Mouse (Mus musculus): ENCODE measurements around the gene Trim10.

Gene Trim10

DNA sequence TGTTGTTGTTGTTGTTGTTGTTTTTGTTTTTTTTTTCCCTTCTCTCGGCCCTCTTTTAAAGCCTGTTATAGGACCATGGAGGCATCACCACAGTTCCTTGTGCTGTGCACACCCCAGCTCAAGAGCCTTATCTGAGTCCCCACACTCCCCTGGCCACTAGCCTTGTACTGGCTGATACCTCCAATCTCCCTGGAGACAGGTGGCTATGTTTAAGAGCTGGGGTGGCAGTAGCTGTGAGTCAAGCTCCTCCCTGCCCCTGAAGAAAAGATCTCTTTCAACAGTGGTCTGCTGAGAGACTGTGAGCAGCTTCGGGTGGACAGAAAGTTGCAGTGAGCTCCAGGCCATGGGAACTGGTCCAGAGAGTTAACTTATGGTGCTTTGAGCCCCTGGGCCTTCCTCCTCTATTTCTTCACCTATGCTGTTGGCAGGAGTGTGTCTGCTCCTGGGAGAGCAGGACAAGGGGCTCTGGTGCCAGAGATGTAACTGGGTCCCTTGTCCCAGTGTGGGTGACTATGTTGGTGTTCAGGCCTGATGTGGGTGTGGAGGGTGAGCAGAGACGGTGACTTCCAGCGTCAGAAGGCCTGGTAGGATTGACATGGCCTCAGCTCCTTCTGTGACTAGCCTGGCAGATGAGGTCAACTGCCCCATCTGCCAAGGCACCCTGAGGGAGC lies at the start of gene Trim10:
Trim10 (plus strand) TSS at position 291 of the 671 bp plus-strand sequence.
- no peak for DNase-seq (ENCODE audit: low spot score)

DNA sequence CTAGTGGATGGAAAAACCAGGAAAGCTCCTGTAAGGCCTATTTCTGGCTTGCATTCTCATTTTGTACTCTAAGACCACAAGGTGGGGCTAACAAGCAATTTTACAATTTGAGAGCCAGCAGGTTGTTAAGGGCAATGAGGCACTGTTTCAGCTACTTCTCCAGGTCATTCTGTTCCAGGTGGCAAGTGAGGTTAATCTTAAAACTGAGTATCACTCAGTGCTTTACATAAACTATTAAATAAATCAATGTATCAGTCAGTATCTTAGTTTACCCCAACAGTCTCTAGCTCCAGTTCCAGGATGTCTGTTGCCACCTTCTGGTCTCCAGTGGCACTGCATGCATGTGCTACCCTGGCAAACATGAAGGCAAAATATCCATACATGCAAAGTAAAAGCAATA lies 45.4 kb upstream of the Trim10 start:
- no peak for DNase-seq (ENCODE audit: low spot score)

DNA sequence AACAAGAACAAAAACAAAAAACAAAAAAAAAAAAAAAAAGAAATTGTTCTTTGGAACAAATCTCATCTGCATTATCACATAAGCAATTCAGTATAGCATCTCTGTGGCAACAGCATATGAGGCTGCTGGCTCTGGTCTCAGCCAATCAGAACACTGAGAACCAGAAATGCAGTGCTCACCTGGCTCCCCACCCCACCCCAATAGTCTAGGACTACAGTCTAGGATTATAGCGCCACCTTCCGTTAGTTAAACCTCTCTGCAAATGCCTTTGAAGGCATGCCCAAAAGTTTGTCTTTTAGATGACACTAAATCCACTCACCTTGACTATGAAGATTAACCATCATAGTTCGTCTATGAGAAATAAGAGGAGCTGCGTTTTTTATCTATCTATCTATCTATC lies 43.8 kb upstream of the Trim10 start:
- DNase-seq (ENCODE audit: low spot score): no peak

DNA sequence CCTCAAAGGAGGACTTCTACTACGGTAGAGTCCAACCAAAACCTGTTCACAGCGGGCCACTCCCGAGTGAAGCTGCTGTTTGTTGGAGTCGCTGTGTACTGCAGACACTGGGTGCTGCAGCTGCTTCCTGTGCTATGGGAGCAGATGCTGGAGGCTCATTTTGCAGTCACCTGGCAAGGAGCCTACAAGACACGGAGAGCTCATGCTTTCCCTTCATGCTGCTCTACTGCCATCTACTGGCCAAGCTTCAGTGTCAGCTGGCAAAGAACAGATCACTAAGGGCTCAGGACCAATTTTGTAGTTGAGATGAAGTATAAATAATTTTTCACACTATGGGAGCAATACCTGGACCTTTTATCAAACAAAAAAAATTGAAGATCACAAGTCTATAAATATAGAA lies 43.4 kb upstream of the Trim10 start:
- DNase-seq (ENCODE audit: low spot score): peak; percentile 87

DNA sequence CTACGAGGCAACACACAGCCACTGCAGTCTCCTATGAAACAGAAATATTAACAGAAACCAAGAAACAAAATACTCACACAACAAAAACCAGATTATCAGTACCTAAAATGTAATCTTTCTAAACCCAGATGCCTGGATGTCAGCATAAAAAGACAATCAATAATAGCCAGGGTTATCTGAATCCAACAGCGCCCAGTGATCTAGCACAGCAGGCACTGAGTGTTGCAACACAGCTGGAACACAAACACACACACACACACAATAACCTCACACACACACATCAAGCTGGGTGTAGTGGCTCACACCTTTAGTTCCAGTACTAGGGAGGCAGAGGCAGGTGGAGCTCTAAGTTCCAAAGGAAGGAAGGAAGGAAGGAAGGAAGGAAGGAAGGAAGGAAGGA lies 40.9 kb upstream of the Trim10 start:
- DNase-seq (ENCODE audit: low spot score): no peak

DNA sequence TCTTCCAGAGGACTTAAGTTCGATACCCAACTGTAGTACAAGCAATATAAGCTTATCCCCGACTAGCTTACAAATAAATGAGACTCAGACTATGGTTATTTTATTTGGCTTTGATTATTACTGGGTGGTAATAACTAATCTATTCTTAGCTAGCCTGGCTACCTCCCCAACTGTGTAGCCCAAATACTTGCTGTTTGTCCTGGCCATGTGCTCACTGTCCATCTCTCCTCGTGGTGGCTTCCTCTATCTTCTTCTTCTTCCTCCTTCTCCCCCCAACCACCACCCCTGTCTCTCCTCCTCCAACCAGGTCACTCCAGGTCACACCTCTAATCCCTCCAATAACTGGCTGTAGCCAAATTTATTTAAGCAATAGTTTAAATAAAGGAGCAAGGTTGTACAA lies 38.9 kb upstream of the Trim10 start:
- DNase-seq (ENCODE audit: low spot score): no peak

DNA sequence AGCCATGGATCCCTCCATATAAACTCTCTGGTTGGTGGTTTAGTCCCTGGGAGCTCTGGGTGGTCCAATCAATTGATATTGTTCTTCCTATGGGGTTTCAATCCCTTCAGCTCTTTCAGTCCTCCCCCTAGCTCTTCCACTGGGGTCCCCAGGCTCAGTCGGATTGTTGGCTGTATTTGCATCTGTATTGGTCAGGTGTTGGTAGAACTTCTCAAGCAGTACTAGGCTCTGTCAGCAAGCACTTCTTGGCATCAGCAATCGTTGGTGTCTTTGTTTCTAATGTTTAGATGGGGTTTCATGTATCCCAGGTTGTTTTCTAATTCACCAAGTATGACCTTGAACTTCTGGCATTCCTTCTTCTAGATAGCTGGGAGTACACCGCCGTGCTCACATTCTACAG lies 36.7 kb upstream of the Trim10 start:
- DNase-seq (ENCODE audit: low spot score): no peak

DNA sequence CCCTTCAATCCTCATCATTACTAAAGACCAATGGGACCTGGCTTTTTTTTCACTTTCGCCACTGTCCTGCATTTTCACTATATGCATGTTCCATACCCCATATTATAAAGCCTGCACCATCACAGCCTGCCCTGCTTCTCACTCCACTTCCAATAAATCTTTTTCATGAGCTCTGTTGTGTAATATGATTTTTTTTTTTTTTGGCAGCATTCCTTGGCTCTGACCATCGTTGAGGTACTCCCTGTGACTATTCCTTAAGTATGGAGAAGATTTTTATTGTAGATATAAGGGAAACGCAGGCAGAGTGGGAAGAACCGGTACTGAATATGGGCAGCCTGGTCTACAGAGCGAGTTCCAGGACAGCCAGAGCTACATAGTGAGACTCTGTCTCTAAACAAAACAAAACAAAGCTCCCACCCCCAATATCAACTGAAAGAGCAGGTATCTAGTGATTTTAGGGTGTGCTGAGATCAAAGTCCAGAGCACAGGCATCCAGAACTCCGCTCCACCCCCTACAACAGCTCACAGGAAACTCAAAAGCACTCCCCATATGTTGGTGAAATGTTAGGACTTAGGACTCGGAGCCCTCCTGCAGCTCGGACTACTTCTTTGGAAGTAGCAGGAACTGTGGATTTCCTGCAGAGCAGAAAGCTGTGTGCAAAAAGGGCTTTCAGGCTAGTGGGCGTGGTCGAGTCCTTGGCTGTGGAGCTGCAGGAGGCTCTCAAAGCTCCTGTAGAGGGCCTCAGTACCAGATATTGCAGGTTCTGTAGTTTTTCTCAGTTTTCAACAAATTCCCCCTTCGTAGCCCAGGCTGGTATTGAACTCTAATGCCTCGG lies 33.6 kb upstream of the Trim10 start:
- peak; percentile 74 for DNase-seq (ENCODE audit: low spot score)

DNA sequence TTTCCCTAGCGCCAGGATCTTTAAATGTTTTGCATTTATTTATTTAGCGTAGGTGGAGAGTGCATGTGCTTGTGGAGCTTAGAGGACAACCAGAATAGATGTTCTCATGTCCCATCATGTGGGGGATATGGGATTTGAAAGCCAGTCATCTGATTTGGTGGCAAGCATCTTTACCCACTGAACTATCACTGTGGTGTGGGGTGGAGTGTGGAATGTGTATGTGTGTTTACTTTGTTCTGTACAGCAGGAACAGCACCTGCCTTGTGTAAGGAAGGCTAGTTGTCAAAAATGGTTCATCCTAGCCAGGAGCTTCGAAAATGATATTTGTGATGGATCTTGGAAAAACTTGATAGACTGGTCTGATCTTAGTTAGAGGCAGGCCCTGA lies 33.0 kb upstream of the Trim10 start:
- DNase-seq (ENCODE audit: low spot score): no peak

DNA sequence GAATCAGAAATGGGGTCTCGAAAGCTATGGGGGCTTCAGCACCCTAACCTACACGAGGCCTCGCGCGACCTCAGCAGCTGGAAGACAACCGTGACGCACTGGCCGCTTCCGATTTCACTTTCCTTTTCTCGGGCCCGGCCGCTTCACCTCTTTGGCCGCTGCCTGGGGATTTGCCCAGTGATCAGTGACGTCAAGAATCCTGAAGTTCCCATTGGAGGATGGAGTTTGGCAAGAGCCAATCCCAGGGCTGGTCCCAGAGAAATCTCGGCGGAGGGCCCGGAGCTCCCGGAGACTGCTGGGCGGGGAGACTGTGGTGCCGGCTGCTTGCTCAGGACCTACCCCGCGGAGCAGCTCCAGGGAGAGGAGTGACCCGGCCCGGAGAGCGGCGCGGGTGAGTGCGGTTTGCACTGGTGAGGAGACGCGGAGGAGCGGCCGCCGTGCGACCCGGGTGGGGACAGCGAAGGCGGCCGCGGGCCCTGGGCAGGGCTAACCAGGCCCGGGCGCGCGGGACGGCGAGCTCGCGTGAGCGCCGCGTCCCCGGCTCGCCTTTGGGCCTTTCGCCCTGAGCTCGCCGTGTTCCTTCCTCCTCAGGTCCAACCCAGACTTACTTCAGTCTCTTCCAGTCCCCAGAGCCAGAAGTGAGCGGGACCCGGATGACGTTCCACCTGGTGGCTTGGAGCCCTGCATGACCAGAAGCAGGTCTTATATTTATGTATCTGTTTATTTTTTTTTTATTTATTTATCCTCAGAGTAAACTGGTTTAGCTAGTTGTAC lies 32.3 kb upstream of the Trim10 start, which contains the start of gene Trim26:
Trim26 (plus strand) TSS at position 261 of the 774 bp plus-strand sequence.
- peak; percentile 97 for DNase-seq (ENCODE audit: low spot score)

DNA sequence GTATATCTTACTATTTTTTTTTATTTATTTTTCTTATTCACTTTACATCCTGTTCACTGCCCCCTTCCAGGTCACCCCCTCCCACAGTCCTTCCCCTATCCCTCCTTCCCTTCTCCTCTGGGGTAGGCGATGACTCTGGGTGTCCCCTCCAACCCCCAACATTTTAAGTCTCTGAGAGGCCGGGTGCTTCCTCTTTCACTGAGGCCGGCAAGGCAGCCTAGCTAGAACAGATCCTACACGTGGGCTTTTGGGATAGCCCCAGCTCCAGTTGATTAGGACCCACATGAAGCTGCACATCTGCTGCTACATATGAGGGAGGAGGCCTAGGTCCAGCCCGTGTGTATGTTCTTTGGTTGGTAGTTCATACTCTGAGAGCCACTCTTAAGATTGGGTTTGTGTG lies 30.4 kb upstream of the Trim10 start:
- no peak for DNase-seq (ENCODE audit: low spot score)

DNA sequence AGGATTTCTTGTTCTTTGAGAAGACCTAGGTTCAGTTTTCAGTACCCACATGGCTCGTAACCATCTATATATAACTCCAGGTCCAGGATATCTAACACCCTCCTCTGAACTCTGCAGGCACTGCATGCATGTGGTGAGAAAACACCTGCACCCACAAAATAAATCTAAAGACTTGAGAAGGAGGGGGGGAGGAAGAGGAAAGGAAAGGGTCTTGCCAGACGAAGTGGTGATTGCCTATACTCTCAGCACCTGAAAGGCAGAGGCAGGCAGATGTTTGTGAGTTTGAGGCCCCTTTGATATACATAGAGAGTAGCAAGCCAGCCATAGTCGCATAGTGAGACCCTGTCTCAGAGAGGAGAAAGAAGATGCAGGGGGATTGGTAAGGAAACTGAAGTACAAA lies 29.4 kb upstream of the Trim10 start:
- no peak for DNase-seq (ENCODE audit: low spot score)

DNA sequence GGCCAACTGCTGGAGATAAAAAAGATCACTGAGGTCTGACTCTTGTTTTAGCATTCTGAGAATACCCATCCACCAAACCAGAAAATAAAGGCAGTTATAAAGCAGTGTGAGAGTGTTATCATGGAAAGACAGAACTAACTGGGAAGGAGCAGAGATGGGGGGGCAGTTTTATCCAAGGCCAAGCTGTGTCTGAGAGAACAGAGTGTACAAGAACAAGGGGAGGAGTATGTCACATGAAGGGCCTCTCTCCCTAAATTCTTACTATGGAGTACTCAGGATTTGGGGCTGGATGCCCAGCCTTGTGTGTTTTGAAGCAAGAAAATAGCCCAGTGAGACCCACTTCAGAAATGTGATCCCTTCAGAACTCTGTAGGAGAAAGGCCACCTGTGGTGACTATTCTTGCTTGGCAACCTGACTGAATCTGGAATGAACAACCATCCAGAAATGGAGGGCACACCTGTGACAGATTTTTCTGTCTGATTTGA lies 28.4 kb upstream of the Trim10 start:
- peak; percentile 81 for DNase-seq (ENCODE audit: low spot score)

DNA sequence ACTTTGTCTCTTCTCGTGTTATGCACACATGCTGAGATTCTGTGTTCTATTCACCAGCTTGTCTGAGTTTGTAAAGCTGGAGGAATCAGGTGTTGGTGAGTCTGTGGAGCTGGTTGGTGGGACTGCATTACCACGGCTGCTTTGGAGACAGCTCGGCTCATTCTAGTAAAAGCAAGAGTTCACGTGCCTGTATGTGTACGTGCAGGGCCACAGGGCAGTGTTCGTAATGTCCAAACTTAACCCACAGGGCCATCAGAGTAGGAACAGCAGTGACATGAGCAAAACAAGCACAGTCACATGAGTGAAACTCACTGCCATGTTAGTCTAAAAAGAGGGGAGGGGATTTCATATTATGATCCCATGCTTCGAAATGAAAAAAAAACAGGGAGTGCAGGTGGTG lies 25.7 kb upstream of the Trim10 start:
- no peak for DNase-seq (ENCODE audit: low spot score)

DNA sequence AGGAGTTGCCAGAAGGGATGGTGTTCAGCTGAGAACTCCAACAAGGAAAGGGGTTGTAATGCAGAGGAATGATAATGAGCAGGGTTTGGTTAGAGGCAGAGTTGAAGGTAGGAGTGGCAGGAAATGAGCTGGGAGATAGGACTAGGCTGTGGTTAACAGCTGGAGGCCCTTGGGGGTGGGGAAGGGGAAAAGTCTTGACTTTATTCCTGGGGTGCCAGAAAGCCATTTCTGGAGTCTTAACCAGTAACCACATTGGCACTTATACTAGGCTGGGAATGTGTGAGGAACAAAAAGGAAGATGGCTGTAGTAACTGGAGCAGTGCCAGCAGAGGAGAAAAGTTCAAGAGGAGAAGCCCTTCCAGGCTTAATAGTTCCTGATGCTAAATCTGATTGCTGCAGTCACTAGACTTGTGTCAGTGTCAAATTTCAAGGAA lies 25.1 kb upstream of the Trim10 start:
- peak; percentile 25 for DNase-seq (ENCODE audit: low spot score)

DNA sequence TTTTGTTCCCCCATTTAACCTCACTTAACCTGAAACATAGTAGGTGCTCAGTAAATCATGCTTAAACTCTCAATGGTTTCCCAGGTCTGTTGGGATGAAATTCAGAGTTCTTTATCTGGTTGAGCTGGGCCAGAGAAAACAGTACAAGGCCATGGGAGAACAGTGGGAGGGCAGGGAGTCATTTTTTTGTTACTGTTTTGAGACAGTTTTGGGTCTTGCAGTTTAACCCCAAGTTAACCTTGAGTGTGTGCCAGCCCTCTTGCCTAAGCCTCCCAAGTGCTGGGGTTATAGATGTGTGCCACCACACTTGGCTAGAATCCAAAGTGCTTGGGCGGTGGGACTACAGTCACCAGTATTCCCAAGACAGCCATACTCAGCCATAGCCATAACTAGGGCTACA lies 24.6 kb upstream of the Trim10 start:
- DNase-seq (ENCODE audit: low spot score): peak; percentile 79

DNA sequence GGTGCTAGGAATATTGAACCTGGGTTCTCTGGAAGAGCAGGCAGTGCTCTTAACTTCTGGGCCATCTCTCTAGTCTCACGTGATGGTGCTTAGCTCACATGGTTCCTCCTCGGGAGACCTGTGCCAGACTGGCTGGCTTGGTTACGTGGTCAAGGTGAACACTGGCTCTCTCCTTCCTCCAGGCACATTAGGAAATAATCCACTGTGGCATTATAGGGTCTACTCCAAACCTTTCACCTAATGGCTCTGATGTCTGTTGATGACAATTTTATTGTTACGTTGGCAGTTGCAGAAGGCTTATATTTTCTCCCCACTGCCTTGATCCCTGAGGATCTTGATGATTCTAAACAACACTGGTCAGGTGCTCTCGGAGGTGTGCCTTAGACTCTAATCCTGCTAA lies 20.5 kb upstream of the Trim10 start:
- no peak for DNase-seq (ENCODE audit: low spot score)

DNA sequence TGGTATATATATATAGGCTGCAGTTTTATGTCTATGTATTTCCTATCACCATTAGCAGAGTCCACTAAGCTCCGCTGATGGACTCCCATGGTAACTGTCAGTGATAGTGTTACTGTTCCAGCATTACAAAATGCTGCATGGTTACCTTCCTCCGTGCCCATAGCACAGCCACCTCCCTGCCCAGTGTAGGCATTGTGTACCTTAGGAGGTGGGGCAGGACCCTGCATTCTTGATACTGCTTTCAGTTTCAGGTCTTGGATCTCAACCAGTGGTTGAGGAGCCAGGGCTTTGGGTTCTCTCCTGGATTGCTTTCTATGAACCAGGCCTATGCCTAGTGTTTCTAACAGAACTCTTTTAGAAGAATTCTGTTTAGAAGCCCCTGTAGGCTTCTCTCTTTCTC lies 19.4 kb upstream of the Trim10 start:
- no peak for DNase-seq (ENCODE audit: low spot score)

DNA sequence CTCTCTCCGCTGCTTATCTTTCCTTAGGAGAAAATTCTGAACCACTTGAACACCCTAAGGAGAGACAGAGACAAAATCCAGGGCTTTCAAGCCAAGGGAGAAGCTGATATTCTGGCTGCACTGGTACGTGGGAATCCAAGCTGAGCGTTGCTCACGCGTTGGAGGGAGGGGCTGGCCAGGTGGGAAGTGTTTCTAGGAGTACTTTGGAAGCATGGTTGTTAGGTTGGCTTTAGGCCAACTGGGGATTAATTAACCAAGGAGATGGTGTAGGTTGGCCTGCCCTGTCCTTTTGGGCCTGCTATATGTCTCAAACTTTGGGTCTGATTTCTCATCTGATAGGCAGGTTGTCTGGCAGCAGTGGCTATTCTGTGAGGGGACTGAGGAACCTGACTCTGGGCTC lies 18.2 kb upstream of the Trim10 start:
- no peak for DNase-seq (ENCODE audit: low spot score)

DNA sequence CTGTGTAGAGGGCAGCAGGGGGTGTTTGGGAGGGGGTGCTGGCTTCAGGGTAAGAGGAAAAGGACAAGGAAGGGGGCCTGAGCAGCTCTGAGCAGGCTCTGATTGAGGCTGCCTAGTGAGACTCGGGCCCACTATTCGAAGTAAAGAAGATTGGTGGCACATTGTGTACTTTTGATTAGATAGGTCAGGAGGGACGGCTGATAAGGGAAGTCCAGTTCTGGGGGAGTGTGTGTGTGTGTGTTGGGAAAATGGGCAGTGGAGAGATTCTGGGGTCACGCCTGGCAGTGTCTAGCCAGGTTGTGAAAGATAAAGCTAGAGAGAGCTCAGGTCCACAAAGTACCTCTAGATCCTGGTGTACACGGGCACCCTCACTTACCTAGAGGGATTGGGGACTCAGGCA lies 17.7 kb upstream of the Trim10 start:
- peak; percentile 73 for DNase-seq (ENCODE audit: low spot score)

DNA sequence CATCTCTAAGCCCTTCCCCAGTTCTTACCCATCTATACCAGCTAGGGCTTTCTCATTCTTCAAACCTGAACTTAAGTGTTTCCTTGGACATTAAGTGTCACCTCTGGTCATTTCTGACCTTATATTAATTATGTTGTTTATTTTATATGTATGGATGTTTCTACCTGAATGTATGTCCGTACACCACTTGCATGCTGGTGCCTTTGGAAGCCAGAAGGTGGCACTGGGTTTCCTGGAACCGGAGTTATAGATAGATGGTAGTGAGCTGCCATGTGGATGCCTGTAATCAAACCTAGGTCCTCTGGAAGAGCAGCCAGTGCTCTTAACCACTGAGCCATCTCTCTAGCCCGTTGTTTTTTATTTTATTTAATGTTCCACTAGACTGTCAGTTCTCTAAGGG lies 13.9 kb upstream of the Trim10 start:
- DNase-seq (ENCODE audit: low spot score): no peak

DNA sequence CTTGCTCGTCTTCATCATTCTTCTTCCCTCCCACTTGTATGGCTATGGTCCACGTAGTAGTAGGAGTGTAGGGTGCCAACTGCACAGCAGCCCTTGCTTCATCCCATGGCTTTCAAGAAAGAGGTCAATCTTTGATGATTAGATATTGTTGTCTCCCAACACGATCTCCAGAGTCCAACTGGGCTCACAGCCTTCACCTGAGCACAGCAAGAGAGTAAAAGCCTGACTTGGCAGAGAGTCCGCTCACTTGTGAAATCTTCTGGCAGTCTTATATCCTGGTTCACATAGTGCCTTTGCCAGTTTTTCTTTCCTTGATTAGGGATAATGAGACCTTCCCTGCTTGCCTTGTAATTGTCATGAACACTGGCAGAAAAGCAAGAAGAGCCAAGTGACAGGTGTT lies 13.1 kb upstream of the Trim10 start:
- no peak for DNase-seq (ENCODE audit: low spot score)

DNA sequence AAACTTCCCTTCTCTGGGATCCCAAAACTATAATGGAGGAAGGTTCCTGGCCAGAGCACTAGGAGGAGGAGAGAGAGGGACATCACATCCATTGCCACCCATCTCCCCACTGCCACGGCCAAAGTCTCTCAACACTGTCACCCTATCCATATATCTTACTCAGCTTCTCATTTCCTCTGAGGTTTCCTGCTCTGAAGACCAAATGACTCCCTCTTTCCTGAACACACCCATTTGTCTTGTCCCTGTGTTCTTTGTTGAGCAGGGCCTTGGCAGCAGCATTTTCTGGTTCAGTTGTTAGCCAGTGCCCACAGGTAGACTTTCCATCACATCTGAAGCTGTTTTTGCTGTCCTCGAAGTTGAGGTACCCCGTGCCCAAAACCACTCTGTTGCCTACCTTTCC lies 11.2 kb upstream of the Trim10 start:
- DNase-seq (ENCODE audit: low spot score): no peak

Measured in testis, postnatal 14 days (tissue).